ENCODE assay signal across 1 mouse cellular context in the genomic region with DNA sequence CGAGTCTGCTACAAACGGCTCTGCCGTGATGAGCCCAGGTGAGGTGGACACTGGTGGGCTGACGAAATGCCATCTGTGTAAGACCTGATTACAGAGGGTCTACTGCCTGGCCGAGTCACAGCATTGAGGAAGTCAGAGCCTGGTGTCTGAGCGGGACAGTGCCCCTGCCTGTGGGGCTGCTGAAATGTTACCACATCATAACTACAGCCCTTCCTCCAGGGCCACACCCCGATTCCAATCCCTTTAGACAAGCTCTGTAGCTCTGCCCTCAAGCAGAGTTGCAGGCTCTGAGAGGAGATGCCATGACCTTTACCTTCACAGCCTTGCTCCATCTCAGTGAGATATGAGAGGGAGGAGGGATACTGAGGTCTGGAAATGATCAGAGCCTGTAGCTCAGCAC.
TF ChIP-seq lines count a peak whose summit lies in the region.

No protein-coding gene starts in this region.

TF ChIP-seq in MEL, 35 proteins besides CTCF, POLR2A, EP300 and RAD21 (continued from another document):
- TF ChIP-seq CHD2 (IDR thresholded peaks at IDR 0.05; ENCODE audit: low read length): no peak
- TF ChIP-seq GATA1 (IDR thresholded peaks at IDR 0.05; ENCODE audit: low read depth, low read length): no peak
- no peak for TF ChIP-seq ZC3H11A (IDR thresholded peaks at IDR 0.05; ENCODE audit: low read depth, low read length)
- TF ChIP-seq UBTF (IDR thresholded peaks at IDR 0.05; ENCODE audit: borderline replicate concordance, insufficient read depth, low read depth, low read length): no peak
- no peak for TF ChIP-seq TCF12 (IDR thresholded peaks at IDR 0.05; ENCODE audit: low read depth, low read length)
